Mouse (Mus musculus) neural tube, embryonic 11.5 days (tissue): Measurements from ENCODE around the gene Gm13539. TPM values are rescaled to one million over a fixed set of nuclear protein-coding genes. Genes with fewer than 3 reads are reported as not detected.

ENCODE experiments used
- polyA plus RNA-seq: library from polyadenylated mRNA; unstranded; fragments of >200 nt; fragmentation: Nextera tagmentation; extraction: Ambion mirVana; gene quantifications from 2 replicates; pipeline ENCODE4 v1.2.1, GENCODE M21; 2014

The Gm13539 gene
- polyA plus RNA-seq, 1 experiment from 2014 or later: not detected

Other genes starting within 250 kb of the Gm13539 start
- 29.5 and 34.7 TPM in 2 replicates for gene Traf2, start 235.3 kb upstream of the Gm13539 start, polyA plus RNA-seq
- gene Edf1, start 224.4 kb upstream of the Gm13539 start, polyA plus RNA-seq: 340 and 345 TPM in 2 replicates
- 1.5 and 4.4 TPM in 2 replicates for gene Mamdc4, start 207.4 kb upstream of the Gm13539 start, polyA plus RNA-seq
- 161 and 167 TPM in 2 replicates for gene Phpt1, start 207.0 kb upstream of the Gm13539 start, polyA plus RNA-seq
- gene Ajm1, start 200.5 kb upstream of the Gm13539 start, polyA plus RNA-seq: 0.19 and 0.46 TPM in 2 replicates
- gene Rabl6, start 173.7 kb upstream of the Gm13539 start, polyA plus RNA-seq: 62.3 and 64.4 TPM in 2 replicates
- 0.20 and 0.30 TPM in 2 replicates for gene Ccdc183, start 164.6 kb upstream of the Gm13539 start, polyA plus RNA-seq
- 18.0 and 20.5 TPM in 2 replicates for gene Tmem141, start 160.3 kb upstream of the Gm13539 start, polyA plus RNA-seq
- gene Fcna, start 154.2 kb upstream of the Gm13539 start, polyA plus RNA-seq: 0.96 and 1.5 TPM in 2 replicates
- not detected in 2 replicates for gene Lcn8, start 129.1 kb upstream of the Gm13539 start, polyA plus RNA-seq
- gene Lcn5, start 124.3 kb upstream of the Gm13539 start, polyA plus RNA-seq: not detected in 2 replicates
- gene Lcn6, start 105.5 kb upstream of the Gm13539 start, polyA plus RNA-seq: not detected in 2 replicates
- not detected in 2 replicates for gene Lcn10, start 99.5 kb upstream of the Gm13539 start, polyA plus RNA-seq
- gene Obp2a, start 82.2 kb upstream of the Gm13539 start, polyA plus RNA-seq: not detected in 2 replicates
- 64.5 and 68.2 TPM in 2 replicates for gene Bmyc, start 75.5 kb upstream of the Gm13539 start, polyA plus RNA-seq
- not detected in 2 replicates for gene Obp2b, start 45.2 kb upstream of the Gm13539 start, polyA plus RNA-seq
- not detected in 2 replicates for gene Lcn3, start 16.7 kb upstream of the Gm13539 start, polyA plus RNA-seq
- gene Lcn11, start 5.2 kb upstream of the Gm13539 start, polyA plus RNA-seq: not detected in 2 replicates
- gene Glt6d1, start 33.6 kb downstream of the Gm13539 start, polyA plus RNA-seq: not detected in 2 replicates
- not detected in 2 replicates for gene Lcn9, start 40.9 kb downstream of the Gm13539 start, polyA plus RNA-seq
- gene Sohlh1, start 65.0 kb downstream of the Gm13539 start, polyA plus RNA-seq: not detected in 2 replicates
- 0.45 and 2.2 TPM in 2 replicates for gene Kcnt1, start 81.5 kb downstream of the Gm13539 start, polyA plus RNA-seq
- gene Camsap1, start 201.0 kb downstream of the Gm13539 start, polyA plus RNA-seq: 60.4 and 62.1 TPM in 2 replicates
- 107 and 114 TPM in 2 replicates for gene Ubac1, start 239.5 kb downstream of the Gm13539 start, polyA plus RNA-seq